Mouse (Mus musculus) G1E-ER4 (cell line): ENCODE measurements around the gene Col25a1. TPM values are rescaled to one million over a fixed set of nuclear protein-coding genes. Genes with fewer than 3 reads are reported as not detected.

Source experiments
- GATA1 ChIP-seq: IDR thresholded peaks from one replicate; pipeline ENCODE4 v1.8.0; 2012; ENCODE audit warnings: low read length, inconsistent platforms
- polyA plus RNA-seq: library from polyadenylated mRNA; stranded (reverse); fragments of >175 nt; gene quantifications from 2 replicates; pipeline ENCODE4 v1.2.3, GENCODE M21; 2012

Gene Col25a1
- polyA plus RNA-seq, 1 experiment = not detected

- TF ChIP-seq GATA1 = no peak
Measured at GRCm38 (mm10) chr3:130145874-130146273, 14.6 kb downstream of the Col25a1 start.

GRCm38 (mm10) chr3:130147827-130148226, 16.5 kb downstream of the Col25a1 start:
- no peak for TF ChIP-seq GATA1

GRCm38 (mm10) chr3:130149180-130149579, 17.9 kb downstream of the Col25a1 start:
- TF ChIP-seq GATA1 = no peak

- TF ChIP-seq GATA1 = no peak
Measured at GRCm38 (mm10) chr3:130153117-130153516, 21.8 kb downstream of the Col25a1 start.

DNA sequence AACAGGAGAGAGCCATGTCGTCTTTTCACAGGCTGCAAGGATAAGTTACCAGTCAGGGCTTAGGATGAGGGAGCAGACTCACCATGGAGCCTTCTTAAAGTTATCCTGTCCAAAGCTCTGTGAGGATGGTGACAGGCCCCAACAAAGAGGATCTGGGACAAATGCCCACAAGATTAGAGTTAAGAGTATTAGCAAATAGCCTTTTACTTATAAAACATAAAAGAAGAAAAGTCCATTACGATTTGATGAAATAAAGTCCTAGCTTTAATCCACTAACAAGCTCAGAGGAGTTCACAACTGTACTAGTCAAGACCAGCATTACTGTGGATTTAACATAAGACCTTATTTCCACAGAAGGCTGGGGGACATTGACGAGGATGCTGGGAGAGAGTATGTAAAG, 26.2 kb downstream of the Col25a1 start:
- TF ChIP-seq GATA1 = no peak

GRCm38 (mm10) chr3:130159906-130160305, 28.6 kb downstream of the Col25a1 start:
- TF ChIP-seq GATA1 = no peak

DNA sequence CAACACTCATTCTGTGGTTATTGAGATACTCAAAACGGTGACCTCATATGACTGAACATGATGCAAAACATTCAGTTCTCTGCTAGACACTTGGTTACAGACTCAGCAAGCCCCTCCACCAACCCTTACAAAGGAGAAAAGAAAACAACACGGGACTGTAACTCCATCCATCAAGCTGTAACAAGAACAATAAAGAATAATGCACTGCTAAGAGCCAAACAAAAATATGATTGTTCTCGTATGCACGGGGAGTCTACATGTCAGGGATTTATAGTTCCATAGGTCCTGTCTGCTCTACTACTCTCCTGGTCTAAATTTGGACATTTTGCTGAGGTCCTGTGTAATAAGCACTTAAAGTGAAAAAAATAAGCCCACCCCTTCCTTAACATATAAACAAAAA, 29.6 kb downstream of the Col25a1 start:
- no peak for TF ChIP-seq GATA1

DNA sequence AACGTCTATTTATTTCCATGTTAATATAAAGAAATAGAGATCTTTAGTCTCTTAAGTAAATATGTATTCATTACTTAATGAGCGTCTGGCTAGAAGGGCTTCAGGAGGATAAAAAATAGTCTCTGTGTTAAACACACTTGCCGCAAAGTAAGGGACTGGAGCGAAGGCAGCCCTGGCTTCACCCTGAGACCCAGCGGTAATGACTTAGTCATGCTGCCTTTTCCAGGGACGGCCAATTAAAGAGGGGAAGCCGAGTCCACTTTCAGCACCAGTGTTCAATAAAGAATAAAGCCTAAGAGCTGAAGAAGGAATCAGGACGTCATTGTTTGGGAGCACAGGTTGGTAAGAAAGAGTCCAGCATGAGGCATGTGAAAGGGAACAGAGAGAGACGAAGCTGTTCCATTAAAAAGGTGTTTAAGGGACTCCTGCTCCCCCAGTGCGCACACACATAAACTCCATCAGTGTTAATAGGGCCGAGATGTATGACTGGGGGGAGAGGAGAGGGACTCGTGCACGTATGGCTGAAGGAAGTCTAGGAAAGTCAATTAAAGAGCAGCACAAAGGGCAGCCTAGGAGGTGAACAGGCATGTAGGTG, 30.1 kb downstream of the Col25a1 start:
- no peak for TF ChIP-seq GATA1

DNA sequence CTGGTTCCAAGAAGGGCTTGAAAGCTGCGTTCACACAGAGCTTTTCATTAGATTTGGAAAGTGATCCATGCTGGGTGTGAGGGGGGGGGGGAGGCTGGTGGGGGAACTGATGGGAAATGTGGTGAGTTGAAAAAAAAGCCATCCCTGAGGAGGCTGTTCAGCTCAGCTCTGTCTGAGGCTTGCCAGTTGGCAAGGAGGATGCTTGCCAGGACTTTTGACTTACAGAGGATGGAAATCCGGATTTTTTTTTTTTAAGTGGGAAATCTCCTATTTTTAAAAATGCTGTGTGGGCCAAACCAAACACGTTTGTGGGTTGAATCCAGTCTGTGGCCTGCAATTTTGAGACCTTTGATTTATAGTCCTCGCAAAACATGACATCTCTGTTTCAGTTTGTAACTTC, 35.6 kb downstream of the Col25a1 start:
- no peak for TF ChIP-seq GATA1

GRCm38 (mm10) chr3:130172764-130173163, 41.5 kb downstream of the Col25a1 start:
- TF ChIP-seq GATA1 = no peak

DNA sequence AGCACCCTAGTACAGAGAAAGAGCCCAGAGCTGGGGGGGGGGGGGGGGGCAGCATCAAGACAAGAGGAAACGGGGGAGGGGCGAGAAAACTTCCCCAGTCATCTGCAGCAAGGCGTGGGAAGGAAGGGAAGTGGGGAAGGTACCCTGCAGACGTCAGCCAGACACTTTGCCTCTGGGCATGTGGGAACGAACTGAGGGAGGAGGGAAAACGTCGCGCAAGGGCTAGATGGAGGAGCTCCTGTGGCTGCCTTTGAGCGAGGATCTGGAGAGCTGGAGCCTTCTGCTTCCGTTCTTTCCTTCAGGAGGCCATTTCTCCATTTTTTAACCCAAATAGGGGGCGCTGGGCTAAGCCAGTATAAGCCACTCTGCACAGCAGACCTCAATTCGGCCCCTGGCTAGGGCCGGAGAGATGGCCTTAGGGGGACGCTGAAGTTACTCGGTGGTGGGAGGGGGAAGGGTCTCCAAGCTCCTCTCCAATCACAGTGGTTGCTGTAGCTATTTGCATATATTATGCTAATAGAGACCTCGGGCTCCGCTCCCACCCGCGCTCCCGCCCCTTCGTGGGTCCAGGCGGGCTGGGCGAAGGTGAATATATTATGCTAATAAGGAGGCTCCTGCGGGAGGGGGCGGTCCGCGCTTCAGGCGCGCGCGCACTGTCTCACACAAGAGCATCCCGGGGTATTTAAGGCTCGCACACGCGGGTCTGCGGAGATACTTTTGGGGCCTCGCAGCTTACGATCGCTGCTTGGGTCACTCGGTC, 49.1 kb downstream of the Col25a1 start:
- TF ChIP-seq GATA1 = no peak

GRCm38 (mm10) chr3:130180964-130181590, 49.8 kb downstream of the Col25a1 start:
- TF ChIP-seq GATA1 = no peak

DNA sequence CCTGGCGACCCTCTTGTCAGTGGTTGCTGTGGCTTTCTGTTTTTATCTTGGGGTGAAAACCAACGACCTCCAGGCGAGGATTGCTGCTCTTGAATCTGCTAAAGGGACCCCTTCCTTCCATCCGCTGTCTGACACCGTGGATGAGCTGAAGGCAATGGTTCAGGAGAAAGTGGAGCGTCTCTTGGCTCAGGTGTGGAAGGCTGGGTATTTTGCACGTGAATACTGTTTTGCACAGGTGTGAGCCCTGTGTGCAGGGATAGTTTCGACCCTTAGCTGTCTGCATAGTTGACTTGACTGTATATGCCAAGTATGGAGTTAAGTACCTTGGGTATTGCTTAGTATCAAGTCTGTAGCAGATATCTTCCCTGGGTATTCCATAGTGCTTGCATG, 50.3 kb downstream of the Col25a1 start:
- TF ChIP-seq GATA1 = no peak

GRCm38 (mm10) chr3:130182450-130182849, 51.1 kb downstream of the Col25a1 start:
- no peak for TF ChIP-seq GATA1

GRCm38 (mm10) chr3:130185111-130185510, 53.8 kb downstream of the Col25a1 start:
- TF ChIP-seq GATA1 = no peak

DNA sequence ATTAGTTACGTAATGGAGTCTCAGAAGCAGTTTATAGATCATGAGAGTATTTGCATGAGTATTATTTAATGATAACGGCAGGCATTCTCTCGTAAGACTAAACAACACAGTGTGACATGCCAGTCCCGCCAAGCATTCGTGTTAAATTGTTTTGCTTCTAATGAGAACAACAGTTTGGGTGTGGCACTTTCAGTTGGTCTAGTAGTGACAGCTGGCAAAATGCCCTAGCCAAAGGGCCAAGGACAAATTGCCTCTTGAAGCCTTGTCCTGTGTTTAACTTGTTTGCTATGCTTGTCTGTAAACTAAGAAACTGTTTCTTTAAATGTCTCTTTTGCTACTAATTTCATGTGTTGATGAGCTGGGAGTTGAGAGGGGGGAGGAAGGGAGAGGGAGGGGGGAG, 56.3 kb downstream of the Col25a1 start:
- TF ChIP-seq GATA1 = no peak

GRCm38 (mm10) chr3:130193450-130193849, 62.1 kb downstream of the Col25a1 start:
- TF ChIP-seq GATA1 = no peak
